Mouse (Mus musculus): ENCODE measurements at regions not wholly inside any gene's neighbourhood (a gene's known extent, or its start where the extent isn't known, plus 50 kb on each side); places are given as distances from the start of the nearest gene placed in this dataset.

DNA sequence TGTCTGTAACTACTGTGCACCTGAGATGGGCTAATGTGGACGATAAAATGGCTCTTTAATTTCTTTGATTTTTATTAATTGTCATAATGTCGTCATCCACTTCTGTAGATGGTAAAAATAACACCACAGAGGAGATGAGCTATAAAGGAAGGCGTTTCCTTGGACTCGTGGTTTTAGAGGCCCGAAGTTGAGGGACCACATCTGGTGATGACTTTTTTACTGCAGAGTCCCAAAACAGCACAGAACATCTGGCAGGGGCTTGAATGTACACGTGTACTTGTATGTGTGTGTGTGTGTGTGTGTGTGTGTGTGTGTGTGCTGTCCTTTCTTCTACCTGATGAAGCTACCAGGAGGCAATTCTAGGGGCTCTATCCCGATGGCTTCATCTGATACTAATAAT, 242.1 kb upstream of the Hes1 start:
- H3K27ac ChIP-seq (replicated peaks; ENCODE audit: low read depth, low read length), result no peak overlapping the region
- no peak overlapping the region for H3K4me2 ChIP-seq (replicated peaks; ENCODE audit: low read depth, low read length, severe bottlenecking)
- no peak for TF ChIP-seq POLR2A (IDR thresholded peaks at IDR 0.05; ENCODE audit: borderline replicate concordance, extremely low read depth, insufficient read depth, insufficient read length)
- no peaks in the 10 kb centered on the region for H3K36me3 ChIP-seq (ENCODE audit: control insufficient read depth, insufficient read depth, low read length)
- H3K9me3 ChIP-seq (ENCODE audit: control insufficient read depth, low read length), result no peaks in the 10 kb centered on the region
- H3K9ac ChIP-seq (ENCODE audit: low read depth, low read length, severe bottlenecking), result no peak overlapping the region
- DNase-seq (ENCODE audit: low spot score) (no peak), ATAC-seq (ENCODE audit: low FRiP score, low read depth) (no peak)
- no peak overlapping the region for H3K4me3 ChIP-seq (replicated peaks; ENCODE audit: low read length)
- WGBS, result 20% methylated on average over 7 of the region's 7 CpGs
- H3K27me3 ChIP-seq (ENCODE audit: control insufficient read depth, insufficient read depth, low read length), result no peaks in the 10 kb centered on the region
- peaks cover 23% of the 10 kb centered on the region for H3K4me1 ChIP-seq (ENCODE audit: control insufficient read depth, insufficient read depth, low read length)

DNA sequence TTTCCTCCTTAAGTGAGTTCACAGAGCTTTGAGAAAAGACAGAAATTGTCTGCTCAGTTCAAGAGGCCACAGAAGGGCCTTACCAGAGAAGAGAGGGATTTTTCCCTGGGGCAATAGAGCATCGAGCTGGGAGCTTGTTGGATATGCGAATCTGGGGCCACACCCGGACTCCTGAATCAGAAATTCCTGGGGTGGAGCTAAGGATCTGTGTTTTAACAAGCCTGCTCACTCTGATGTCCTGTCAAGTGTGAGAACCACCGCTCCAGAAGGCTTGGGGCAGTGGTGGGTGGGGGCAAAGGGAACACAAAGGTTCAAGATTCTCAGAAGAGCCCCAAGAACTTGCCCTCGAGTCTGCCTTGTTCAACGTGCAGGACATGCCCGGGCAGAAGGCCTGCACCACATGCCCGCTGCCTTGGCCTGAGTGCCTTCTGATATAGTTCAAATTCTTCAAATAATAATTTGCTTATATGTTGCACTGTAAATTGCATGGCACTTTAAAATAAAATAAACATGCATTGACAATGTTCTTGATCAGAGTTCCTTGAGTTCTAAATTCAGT, 241.3 kb upstream of the Hes1 start:
- Histone ChIP-seq H3K36me3 (ENCODE audit: control insufficient read depth, insufficient read depth, low read length) (no peaks in the 10 kb centered on the region), H3K9ac (ENCODE audit: low read depth, low read length, severe bottlenecking) (no peak overlapping the region), H3K4me3 (replicated peaks; ENCODE audit: low read length) (no peak overlapping the region), H3K9me3 (ENCODE audit: control insufficient read depth, low read length) (0 out of 2 replicates have a peak, but pooled peaks cover 2% of the 10 kb centered on the region), H3K27ac (replicated peaks; ENCODE audit: low read depth, low read length) (no peak overlapping the region), H3K4me2 (replicated peaks; ENCODE audit: low read depth, low read length, severe bottlenecking) (no peak overlapping the region), H3K4me1 (ENCODE audit: control insufficient read depth, insufficient read depth, low read length) (peaks cover 24% of the 10 kb centered on the region), H3K27me3 (ENCODE audit: control insufficient read depth, insufficient read depth, low read length) (no peaks in the 10 kb centered on the region)
- 57% methylated on average over 8 of the region's 8 CpGs for WGBS
- ATAC-seq (ENCODE audit: low FRiP score, low read depth) (no peak), DNase-seq (ENCODE audit: low spot score) (peak; percentile 33)
- no peak for TF ChIP-seq POLR2A (IDR thresholded peaks at IDR 0.05; ENCODE audit: borderline replicate concordance, extremely low read depth, insufficient read depth, insufficient read length)

DNA sequence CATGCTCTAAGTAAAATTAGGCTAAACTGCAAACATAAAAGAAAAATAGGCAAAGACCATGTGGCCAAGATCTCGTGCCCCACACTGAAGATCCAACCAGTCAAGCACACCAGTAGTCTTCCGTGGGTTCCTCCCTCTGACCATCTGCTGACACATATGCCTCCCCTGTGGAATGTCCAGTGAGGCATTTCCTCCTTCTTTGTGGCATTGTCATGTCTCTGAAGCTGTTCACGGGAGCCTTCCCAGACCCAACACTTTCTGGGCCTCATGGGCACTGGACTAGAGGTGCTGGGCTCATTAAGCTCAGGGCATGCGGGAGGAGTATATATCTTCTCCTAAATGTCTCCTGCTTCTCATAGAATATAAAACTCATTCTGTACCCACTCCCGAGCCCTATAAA, 237.3 kb upstream of the Hes1 start:
- Histone ChIP-seq H3K4me1 (ENCODE audit: control insufficient read depth, insufficient read depth, low read length) (peaks cover 26% of the 10 kb centered on the region), H3K4me2 (replicated peaks; ENCODE audit: low read depth, low read length, severe bottlenecking) (no peak overlapping the region), H3K36me3 (ENCODE audit: control insufficient read depth, insufficient read depth, low read length) (no peaks in the 10 kb centered on the region), H3K9ac (ENCODE audit: low read depth, low read length, severe bottlenecking) (no peak overlapping the region), H3K27me3 (ENCODE audit: control insufficient read depth, insufficient read depth, low read length) (no peaks in the 10 kb centered on the region), H3K27ac (replicated peaks; ENCODE audit: low read depth, low read length) (no peak overlapping the region), H3K4me3 (replicated peaks; ENCODE audit: low read length) (no peak overlapping the region), H3K9me3 (ENCODE audit: control insufficient read depth, low read length) (0 out of 2 replicates have a peak, but pooled peaks cover 5% of the 10 kb centered on the region)
- TF ChIP-seq POLR2A (IDR thresholded peaks at IDR 0.05; ENCODE audit: borderline replicate concordance, extremely low read depth, insufficient read depth, insufficient read length), result no peak
- 67% methylated on average over 5 of the region's 5 CpGs for WGBS
- no peak for DNase-seq (ENCODE audit: low spot score)
- no peak for ATAC-seq (ENCODE audit: low FRiP score, low read depth)

DNA sequence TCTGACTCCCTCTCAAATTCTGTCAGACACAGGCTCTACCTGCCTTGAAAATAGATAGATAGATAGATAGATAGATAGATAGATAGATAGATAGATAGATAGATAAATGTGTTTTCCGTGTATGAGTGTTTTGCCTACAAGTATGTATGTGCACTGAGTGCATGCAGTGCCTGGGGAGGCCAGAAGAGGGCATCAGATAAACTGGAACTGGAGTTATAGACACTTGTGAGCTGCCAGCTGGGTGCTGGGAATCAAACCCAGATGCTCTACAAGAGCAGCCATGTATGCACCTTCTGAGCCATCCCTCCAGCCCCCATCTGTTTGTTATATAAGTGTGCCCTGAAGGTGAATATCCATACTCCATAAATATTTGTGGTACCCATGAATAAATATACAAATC, 236.4 kb upstream of the Hes1 start:
- Histone ChIP-seq H3K9me3 (ENCODE audit: control insufficient read depth, low read length) (0 out of 2 replicates have a peak, but pooled peaks cover 5% of the 10 kb centered on the region), H3K36me3 (ENCODE audit: control insufficient read depth, insufficient read depth, low read length) (no peaks in the 10 kb centered on the region), H3K4me1 (ENCODE audit: control insufficient read depth, insufficient read depth, low read length) (peaks cover 18% of the 10 kb centered on the region), H3K27ac (replicated peaks; ENCODE audit: low read depth, low read length) (no peak overlapping the region), H3K4me3 (replicated peaks; ENCODE audit: low read length) (no peak overlapping the region), H3K9ac (ENCODE audit: low read depth, low read length, severe bottlenecking) (no peak overlapping the region), H3K4me2 (replicated peaks; ENCODE audit: low read depth, low read length, severe bottlenecking) (no peak overlapping the region), H3K27me3 (ENCODE audit: control insufficient read depth, insufficient read depth, low read length) (no peaks in the 10 kb centered on the region)
- ATAC-seq (ENCODE audit: low FRiP score, low read depth) (no peak), DNase-seq (ENCODE audit: low spot score) (no peak)
- no peak for TF ChIP-seq POLR2A (IDR thresholded peaks at IDR 0.05; ENCODE audit: borderline replicate concordance, extremely low read depth, insufficient read depth, insufficient read length)
- WGBS, result 100% methylated on average over 1 of the region's 1 CpGs

DNA sequence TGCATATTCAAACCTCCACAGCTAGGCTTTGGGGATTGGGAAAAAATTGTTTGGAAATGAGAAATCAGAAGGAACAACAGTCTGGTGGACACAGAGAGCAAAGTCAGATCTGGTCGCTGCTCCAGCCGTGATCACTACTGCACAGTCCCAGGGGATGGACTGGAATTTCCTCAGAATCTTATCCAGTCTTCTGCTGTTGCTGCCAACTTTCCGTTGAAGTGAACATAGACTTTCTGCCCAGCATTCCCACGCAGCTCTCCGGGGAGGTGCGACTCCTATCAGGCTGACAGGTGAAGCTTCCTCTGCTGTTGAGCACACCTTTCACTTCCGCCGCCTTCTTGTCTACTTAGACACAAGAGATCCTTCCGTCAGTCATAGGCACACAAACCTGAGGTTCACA, 234.7 kb upstream of the Hes1 start:
- Histone ChIP-seq H3K4me2 (replicated peaks; ENCODE audit: low read depth, low read length, severe bottlenecking) (no peak overlapping the region), H3K27me3 (ENCODE audit: control insufficient read depth, insufficient read depth, low read length) (no peaks in the 10 kb centered on the region), H3K4me3 (replicated peaks; ENCODE audit: low read length) (no peak overlapping the region), H3K9ac (ENCODE audit: low read depth, low read length, severe bottlenecking) (no peak overlapping the region), H3K27ac (replicated peaks; ENCODE audit: low read depth, low read length) (no peak overlapping the region), H3K9me3 (ENCODE audit: control insufficient read depth, low read length) (0 out of 2 replicates have a peak, but pooled peaks cover 5% of the 10 kb centered on the region), H3K36me3 (ENCODE audit: control insufficient read depth, insufficient read depth, low read length) (no peaks in the 10 kb centered on the region), H3K4me1 (ENCODE audit: control insufficient read depth, insufficient read depth, low read length) (peaks cover 15% of the 10 kb centered on the region)
- ATAC-seq (ENCODE audit: low FRiP score, low read depth) (no peak), DNase-seq (ENCODE audit: low spot score) (peak; percentile 32)
- WGBS, result 76% methylated on average over 9 of the region's 9 CpGs
- TF ChIP-seq POLR2A (IDR thresholded peaks at IDR 0.05; ENCODE audit: borderline replicate concordance, extremely low read depth, insufficient read depth, insufficient read length), result no peak

DNA sequence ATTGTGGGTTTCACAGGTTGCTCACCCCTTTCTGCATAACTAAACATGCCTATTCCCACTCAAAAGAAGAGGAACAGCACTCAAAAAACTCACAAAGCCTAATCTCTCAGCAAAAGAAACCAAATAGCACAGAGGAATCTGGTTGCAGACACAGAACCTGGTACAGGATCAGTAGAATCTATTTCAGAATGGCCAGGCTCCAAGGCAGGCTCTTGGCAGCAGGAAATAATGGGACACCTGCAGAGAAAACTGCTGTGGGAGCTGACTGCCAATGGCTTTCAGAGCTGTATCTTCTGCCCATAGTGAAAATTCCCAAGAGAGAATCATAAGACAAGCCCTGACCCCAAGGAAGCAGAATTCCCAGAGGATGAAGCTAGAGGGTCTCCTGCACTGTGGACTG, 234.1 kb upstream of the Hes1 start:
- Histone ChIP-seq H3K36me3 (ENCODE audit: control insufficient read depth, insufficient read depth, low read length) (no peaks in the 10 kb centered on the region), H3K4me1 (ENCODE audit: control insufficient read depth, insufficient read depth, low read length) (peaks cover 15% of the 10 kb centered on the region), H3K27me3 (ENCODE audit: control insufficient read depth, insufficient read depth, low read length) (no peaks in the 10 kb centered on the region), H3K9ac (ENCODE audit: low read depth, low read length, severe bottlenecking) (no peak overlapping the region), H3K4me3 (replicated peaks; ENCODE audit: low read length) (no peak overlapping the region), H3K9me3 (ENCODE audit: control insufficient read depth, low read length) (0 out of 2 replicates have a peak, but pooled peaks cover 5% of the 10 kb centered on the region), H3K4me2 (replicated peaks; ENCODE audit: low read depth, low read length, severe bottlenecking) (no peak overlapping the region), H3K27ac (replicated peaks; ENCODE audit: low read depth, low read length) (no peak overlapping the region)
- ATAC-seq (ENCODE audit: low FRiP score, low read depth), result no peak
- DNase-seq (ENCODE audit: low spot score), result no peak
- TF ChIP-seq POLR2A (IDR thresholded peaks at IDR 0.05; ENCODE audit: borderline replicate concordance, extremely low read depth, insufficient read depth, insufficient read length), result no peak
